Mouse (Mus musculus) erythroid progenitor cell, adult 5-6 weeks (primary cell): Measurements from ENCODE around the gene Lrp3. TPM values are rescaled to one million over a fixed set of nuclear protein-coding genes. Genes with fewer than 3 reads are reported as not detected.
"Not testable (repeated sequence)": the region's sequence is repeated elsewhere in the genome, so short reads cannot be mapped to it uniquely, and the experiment has no call there.

Source experiments
- ATAC-seq: replicated peaks from 2 replicates; pipeline ENCODE4 v1.8.0; 2016; ENCODE audit warnings: moderate number of reproducible peaks, mild to moderate bottlenecking, moderate TSS enrichment, inconsistent platforms; ENCODE audit not compliant: poor library complexity, low FRiP score, severe bottlenecking
- total RNA-seq, 2 experiments: library from RNA; stranded (forward) in 1 of 2; stranded (reverse) in 1 of 2; fragments of 150-400 nt in 1 of 2; fragments of 186-747, 209-891 nt in 1 of 2; gene quantifications; 2 replicates each; pipeline versions ENCODE4 v1.2.3 to v1.2.4; 2015 to 2017; ENCODE audit warnings: low replicate concordance in 2 of 2

Gene Lrp3
- total RNA-seq (2015; ENCODE audit: low replicate concordance) (not detected in 2 replicates), total RNA-seq (2017; ENCODE audit: low replicate concordance) (not detected in 2 replicates)

DNA sequence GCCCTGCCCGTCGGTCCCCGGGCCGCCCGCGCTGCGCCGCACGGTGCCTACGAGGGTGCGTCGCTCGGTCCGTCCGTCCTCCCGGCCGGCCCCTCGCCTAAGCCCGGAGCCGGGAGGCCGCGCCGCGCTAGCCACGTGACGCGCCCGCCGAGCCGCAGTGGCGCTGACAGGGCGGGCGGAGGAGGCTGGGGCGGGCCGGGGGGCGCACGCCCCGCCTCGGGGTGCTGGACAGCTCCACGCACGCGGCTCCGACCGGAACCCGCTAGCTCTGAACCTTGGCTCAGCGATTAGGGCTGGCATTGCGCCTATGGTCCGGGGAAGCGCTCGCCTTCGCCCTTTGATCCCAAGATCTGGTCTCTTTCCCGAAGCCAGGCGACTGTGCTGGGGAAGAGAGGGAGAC is at the start of gene Lrp3:
Gene Lrp3, minus strand, starts transcription at position 274 of the 400 bp plus-strand sequence.
- no peak for ATAC-seq

DNA sequence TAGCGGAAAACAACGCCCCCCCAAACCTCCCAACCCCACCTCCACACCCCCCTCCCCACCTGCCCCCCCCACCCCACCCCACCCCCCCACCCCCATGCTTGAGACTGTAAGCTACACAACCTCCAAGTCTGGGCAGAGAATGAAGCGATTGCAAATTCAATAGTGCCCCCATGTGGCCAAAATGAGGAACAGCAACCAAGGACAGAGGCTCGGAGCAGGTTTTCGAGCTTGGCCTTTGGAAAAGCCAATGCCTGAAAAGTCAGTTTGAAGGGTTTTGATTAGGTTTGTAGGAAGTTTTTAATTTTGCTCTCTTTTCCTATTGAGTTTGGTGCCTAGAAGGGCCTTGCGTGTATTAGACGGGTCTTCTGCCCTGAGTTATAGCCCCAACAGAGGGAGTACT is 49.4 kb upstream of the Lrp3 start:
- no peak for ATAC-seq

DNA sequence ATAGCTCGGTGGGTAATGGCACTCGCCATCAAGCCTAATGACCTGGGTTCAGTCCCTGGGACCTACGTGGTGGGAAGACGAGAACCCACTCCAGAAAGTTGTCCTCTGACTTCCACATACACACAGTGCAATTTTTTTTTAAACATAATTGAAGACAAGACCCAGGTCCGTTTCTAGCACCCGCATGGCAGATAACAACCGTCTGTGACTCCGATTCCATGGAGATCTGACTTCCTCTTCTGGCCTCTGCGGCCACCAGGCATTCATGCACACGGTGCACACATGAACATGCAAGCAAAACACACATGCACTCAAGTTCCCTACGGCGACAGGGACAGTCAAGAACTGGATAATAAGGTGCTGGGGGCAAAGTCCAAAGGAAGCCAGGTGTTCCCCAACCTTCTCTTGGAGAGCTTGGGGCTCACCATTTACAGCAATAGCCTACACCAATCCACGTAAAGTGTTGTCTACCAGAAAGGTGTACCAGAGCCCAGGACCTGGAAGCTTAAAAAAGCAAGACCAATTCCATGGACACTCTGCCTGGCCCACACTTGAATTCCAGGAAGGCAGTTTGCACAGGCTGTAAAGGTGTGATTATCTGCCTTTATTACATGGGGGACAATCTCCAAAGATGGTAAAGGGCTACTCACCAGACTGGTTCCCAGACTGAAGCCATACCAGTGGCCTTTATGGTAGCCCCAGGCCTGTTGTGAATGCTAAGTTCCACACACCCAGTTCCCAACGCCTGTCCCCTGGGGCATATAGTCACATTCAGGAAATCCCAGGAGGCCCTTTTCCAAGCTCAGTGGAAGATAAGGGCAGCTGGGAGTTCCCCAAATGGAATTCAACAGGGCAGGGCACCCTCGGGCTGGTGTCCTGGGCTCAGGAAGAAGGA is 48.5 kb upstream of the Lrp3 start:
- ATAC-seq: no peak

DNA sequence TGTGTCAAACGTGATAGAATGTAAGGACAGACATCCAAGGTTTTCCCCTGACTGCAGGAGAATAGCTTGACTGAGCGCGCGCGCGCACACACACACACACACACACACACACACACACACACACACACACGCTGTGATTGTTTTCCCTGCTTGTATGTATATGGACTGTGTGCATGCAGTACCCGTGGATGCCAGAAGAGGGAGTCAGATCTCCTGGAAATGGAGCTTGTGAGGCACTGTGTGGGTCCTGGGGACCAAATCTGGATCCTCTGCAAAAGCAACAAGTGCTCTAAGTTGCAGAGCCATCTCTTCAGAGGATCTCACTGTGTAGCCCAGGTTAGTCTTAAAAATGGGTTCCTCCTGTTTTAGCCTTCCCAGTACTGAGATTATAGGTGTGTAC is 44.1 kb upstream of the Lrp3 start:
- ATAC-seq: no peak

DNA sequence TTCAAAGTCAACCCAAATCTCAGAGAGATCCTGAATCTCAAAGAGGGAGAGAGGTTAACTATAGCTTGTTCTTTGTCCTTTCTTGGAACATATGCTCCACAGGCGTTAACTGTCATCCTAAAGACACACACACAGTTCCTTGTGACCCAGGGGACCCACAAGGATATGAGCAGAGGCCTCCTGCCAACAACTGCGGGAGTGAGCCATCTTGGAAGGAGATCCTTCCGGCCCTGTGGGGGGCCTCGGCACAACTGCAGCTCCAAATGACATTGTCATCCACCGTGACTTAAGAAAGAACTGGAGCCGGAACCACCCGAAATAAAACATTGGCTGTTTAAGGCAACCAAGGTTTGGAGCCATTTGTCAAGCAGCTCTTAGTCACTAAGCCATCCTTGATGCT is 43.0 kb upstream of the Lrp3 start:
- ATAC-seq: no peak

DNA sequence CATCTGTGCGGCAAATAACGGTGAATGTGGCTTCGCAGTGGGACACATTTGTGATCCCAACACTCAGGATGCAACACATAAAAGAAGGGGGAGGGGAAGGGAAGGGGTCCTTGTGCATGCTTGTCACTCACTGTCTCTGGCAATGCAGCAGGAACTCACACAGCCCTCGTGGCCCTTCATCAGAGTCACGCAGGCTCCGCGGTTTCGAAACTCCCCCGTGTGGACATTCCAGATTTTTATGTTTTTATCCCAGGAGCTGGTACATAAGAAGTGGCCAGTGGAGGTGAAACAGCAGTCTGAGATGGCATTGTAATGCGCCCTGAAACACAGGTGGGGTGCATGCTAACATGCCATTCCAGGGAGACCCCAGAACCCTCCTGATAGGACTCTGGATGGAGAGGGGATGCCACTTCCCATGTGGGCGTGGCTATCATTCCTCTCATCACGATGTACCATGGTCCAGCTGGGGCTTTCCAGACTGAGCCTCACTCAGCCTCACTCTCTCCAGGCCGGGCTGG is 36.8 kb upstream of the Lrp3 start:
- no peak; the same call in 1 of the 2 replicates for ATAC-seq

DNA sequence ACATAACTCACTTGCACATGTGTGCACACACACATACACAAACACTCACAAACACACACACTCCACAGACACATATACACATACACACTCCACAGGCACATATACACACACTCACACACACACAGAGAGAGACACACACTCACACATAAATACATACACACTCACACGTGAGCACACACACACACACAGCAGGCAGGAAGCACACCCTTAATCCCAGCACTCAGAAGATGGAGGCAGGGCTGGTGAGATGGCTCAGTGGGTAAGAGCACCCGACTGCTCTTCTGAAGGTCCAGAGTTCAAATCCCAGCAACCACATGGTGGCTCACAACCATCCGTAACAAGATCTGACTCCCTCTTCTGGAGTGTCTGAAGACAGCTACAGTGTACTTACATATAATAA is 22.6 kb upstream of the Lrp3 start:
- not testable (repeated sequence) for ATAC-seq

DNA sequence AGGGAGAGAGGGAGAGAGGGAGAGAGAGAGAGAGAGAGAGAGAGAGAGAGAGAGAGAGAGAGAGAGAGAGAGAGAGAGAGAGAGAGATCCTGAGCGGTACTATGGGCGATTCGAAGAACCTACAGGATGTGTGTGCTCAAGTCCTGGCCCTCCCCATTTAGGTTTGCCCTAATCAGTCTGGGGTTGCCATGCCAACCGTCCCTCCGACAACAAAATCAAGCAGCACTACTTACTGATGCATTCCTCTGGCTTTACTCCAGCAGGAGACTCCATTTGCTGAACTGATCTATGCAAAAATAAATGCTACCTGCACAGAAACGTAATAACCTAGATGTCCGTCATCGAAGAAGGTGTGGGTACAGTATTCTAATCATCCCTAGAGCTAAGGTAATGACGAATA is 20.0 kb upstream of the Lrp3 start:
- no peak for ATAC-seq

DNA sequence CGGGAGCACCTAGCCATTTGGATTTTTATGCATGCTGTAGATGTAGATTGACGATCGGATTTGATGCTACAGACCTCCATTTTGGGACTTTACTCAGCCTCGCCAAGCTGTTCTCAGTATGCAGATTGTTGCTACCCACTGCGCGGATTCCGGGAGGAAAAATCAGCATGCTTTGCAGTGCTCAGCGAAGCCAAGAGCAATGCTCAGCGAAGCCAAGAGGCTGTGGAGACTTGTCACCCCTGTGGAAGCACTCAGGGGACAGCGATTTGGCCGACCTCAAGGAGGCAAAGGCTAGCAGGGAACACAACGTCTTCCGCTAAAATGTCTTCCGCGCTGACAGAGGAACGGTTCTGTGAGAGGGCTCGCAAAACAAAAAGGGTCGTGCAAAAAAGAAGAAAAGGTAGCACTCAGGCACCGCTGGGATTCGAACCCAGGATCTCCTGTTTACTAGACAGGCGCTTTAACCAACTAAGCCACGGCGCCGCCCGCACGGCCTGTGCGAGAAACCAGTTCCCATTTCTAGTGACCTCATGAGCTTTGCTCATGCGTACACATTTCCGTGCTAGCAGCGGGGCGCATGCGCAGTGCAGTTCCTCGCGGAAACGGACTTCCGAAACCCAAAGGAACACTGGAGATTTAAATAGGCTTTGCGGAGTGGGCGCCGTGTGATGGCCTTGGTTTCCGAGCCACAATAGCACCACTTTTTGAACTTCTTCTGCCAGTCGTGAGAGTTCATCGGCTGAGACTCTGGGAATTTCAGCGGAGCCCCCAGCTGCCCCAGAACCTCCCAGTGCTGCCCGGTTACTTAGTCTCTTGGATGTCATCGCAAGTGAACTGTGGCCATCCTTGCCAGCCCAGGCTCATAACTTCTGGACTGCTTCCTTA is 19.3 kb upstream of the Lrp3 start:
- ATAC-seq: peak; percentile 90

DNA sequence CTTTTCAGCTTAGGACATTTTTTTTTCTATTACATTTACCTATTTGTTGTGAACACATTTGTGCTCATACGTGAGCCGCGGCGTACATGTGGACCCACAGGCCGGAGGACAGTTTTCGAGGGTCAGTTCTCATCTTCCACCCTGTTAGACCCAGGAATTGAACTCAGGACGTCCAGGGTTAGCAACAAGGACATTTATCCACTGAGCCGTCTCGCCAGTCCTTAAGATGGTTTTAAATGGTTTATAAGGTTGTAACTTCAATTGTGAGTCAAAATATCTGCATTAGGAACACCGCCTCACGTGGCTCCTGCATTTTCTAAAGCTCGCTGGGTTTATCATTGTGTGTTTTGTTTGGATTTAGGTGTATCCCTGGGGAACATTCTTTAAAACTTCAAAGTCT is 18.6 kb upstream of the Lrp3 start:
- ATAC-seq: no peak

DNA sequence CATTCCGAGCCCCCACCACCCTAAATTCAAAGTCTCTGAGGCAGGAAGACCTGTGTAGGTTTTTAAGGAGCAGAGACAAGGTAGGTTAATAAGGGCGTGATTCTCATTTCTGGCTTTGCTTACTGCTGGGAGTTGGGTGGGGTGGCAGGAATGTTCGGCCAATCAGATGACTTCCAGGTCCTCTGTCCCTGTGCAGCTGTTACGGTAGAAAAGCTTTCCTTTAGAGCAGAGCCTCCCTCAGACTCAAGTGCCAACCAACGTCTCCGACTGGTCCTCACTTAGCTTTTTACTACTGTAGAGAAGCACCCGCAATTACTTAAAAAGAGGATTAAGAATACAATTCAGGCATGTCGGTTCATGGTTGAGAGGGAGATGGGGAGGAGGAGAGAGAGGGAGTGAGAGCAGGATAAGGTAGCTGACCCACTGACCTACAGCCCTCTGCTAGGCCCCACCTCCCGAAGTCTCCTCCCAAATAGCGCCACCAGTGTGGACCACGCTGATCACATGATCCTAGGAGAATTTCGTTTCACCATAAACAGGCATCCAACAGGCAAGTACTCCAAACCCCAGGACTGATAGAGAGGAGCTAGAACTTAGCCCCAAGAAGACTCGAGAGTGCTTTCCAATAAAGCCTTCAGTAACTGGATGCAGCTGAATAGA is 17.6 kb upstream of the Lrp3 start:
- ATAC-seq: no peak

DNA sequence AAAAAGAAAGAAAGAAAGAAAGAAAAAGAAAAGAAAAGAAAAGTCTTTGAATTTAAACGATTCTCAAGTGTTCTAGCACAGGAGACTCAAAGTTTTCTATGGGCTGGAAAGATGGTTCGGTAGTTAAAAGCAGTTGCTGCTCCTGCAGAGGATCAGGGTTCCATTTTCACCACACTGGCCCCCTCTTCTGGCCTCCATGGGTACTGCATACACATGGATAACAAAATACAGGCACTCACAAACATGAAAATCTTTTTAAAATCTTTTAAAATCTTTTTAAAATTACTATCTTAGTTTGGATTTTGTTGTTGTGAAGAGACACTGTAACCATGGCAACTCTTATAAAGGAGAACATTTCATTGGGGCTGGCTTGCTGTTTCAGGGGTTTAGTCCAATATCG is 15.0 kb upstream of the Lrp3 start:
- ATAC-seq: no peak

DNA sequence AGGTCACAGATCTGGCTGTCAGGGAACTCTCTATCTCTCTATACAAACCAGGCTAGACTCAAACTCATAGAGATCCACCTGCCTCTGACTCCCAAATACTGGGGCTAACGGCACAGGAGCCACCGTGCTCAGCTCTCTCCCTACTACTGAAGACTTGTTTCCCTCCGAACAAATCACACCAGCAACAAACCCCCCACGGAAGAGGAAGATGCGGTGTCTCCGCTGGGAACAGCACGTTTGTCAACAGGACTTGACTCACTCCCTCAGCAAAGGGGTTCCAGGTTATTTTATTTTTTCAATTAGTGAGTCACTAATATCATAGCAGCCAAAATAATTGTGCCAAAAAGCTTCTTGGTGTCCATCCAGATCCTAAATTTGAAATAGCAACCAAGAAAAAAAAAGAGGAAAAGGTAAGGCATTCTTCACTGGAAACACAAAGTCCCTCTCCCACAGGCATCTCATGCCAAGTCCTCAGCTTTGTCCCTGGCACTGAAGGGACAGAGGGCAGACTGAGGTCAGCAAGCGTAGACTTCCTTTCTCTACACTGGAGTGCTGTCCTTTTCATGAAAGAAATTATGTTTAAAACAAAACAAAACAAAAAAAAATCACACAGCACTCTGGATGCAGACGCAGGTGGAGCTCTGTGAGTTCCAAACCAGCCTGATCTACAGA is 5.5 kb upstream of the Lrp3 start:
- no peak for ATAC-seq

DNA sequence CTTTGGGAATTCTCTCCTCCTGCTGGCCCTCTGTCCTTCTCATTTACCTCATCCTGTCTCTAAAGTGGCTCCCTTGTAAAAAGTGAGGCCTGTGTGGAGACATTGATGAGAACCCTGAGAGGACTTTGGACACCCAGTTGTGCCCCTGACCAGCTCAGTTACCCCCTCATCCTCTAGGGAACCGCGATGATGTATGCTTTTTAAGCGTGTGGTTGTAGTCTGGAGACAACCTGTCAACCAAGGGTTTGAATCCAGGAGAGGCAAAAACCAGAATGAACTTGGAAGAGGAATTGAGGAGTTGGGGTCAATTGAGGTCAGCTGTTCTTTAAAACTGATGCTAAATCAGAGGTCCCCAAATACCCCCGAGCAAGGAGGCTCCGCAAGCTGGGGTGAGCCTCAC is 433 bp upstream of the Lrp3 start:
- no peak for ATAC-seq

DNA sequence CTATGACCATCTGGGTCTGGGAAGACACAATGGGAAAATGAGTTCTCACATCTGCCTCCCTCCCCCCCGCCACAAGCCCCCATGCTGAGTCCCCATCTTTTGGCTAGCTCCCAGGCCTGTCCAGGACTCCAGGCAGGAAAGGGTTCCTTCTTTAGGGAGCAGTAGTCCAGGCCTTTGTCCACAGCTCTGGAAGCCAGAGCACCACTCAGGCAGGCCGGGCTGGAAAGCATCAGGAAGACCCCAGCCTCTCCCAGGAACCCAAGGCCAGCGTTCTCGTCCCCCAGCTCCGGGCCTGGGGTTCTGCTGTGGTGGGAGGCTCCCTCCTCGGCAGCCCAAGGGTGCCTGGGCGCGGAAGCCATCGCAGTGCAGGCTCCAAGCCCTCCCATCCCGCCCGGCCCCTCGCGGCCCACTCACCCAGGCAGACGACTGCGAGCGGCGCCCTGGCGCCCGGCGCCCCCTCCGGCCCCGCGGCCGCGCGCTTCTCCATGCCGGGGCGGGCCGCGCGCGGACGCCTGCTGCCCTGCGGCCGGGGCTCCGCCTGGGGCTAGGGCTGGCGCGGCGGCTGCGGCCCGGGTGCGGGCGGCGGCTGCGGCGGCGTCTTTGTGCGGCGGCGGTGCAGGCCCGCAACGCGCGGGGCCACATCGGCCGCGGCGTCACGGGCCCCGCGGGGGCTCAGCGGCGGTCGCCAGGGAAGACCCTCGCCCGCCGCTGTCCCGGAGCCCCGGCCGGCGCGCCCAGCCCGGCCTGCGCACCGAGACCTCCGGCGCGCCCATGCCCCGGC is 666 bp downstream of the Lrp3 start:
- no peak for ATAC-seq

DNA sequence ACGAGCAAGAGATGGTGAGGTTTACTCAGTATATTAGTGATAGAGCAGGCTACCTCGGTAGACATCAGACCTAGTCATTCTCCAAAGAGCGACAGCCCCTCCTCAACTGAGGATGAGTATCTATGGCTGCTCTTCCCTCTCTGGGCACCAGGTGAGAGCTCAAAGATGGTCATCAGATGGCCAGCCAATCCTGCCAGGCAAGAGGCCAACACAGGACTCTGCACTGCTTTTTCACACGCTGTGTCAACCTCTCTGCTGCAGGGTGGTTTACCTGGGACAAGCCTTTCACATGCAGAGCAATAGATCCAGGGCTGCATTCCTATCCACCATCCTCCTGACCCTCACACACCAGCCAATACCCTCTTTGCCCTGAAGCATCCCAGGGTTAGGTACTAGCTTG is 3.5 kb downstream of the Lrp3 start:
- no peak for ATAC-seq

DNA sequence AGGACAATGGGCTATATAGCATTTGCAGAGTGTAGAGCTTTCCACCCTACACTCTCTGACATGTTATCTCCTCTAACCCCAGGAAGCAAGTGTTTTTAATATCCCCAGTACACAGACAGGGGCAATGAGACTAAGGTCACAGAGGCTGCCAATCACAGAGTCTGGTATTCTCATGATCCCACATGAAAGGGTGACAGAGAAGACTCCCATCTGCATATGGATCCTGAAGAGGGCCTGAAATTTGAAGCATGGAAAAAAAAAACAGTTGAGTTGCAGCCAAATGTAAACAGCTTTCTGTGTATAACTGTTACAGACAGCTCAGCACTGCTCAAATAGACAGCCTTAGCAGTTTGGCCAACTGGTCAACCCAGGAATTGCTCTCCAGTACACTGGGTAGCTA is 15.5 kb downstream of the Lrp3 start:
- ATAC-seq: no peak

DNA sequence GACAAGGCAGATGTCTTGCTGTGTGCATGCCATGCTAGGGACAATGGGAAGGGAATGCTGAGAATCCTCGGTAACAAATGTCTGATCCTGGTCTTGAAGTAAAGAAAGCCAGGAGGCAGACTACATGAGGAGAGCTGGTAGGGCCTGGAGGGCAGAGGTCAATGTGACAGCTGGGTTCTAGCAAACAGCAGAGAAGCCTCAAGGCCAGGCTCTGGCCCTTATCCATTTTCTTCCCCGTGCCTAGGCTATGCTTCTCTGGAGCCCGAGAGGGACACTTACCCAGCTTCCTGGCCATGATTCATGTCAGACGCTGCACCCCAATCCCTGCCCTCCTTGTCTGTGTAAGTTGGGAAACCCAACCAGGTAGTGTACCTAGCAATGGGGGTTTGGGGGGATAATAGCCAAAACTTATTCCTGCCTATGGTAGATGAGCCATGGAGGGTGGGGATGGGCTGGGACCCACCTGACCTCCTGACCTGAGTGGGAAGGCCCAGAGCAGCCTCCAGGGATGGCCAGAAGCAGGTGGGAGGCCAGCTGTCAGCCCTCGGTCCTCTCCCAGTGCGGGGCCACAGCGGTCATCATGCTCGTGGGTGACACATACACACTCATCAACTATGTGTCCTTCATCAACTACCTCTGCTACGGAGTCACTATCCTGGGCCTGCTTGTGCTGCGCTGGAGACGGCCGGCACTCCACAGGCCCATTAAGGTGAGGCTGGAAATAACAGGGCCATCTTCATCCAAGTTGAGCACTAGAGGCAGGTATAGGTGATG is 16.1 kb downstream of the Lrp3 start:
- ATAC-seq: no peak
